Mouse (Mus musculus) testis, adult 2 months (tissue): ENCODE data around the gene Anapc11.

ENCODE experiments used
- CTCF ChIP-seq: fragments of 200-500 bp; IDR thresholded peaks from 2 replicates; pipeline ENCODE4 v1.5.1; 2012; ENCODE audit warnings: low read depth, mild to moderate bottlenecking, inconsistent platforms, low read length, moderate library complexity; ENCODE audit not compliant: control insufficient read depth, insufficient read depth, insufficient replicate concordance
- POLR2A ChIP-seq: fragments of 200-500 bp; IDR thresholded peaks from 2 replicates; pipeline ENCODE4 v1.6.1; 2012; ENCODE audit warnings: low read depth, mild to moderate bottlenecking, inconsistent platforms, low read length, moderate library complexity; ENCODE audit not compliant: control insufficient read depth

DNA sequence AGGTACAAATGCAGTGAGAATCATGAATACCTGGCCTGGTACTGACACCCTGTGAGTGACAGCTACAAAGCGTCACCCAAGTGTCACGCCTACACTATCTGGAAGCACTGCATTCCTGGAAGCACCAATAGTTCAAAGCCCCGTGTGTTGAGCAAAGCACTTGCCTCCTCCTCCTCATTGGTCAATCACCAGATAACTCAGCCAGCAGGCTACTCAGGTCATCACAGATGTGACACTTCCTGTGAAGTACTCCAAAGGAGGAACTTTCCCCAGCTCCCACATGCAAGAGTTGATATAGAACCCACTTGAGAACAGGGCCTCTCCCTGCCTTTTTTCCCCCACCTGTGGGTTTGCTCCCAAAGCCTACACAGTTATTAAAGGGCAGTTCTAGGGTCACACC is 27.1 kb upstream of the Anapc11 start:
- TF ChIP-seq POLR2A (no peak), CTCF (no peak)
